Mouse (Mus musculus) cerebellum, adult 9-11 months (tissue): Measurements from ENCODE around the gene Hist1h2bn.
"Not testable (repeated sequence)": the region's sequence is repeated elsewhere in the genome, so short reads cannot be mapped to it uniquely, and the experiment has no call there.

Experiments
- DNase-seq: peaks from one replicate; pipeline ENCODE4 v3.0.0; 2022

Hist1h2bn gene

GRCm38 (mm10) chr13:21729544-21729943 lies 24.4 kb upstream of the Hist1h2bn start:
- DNase-seq: no peak

DNA sequence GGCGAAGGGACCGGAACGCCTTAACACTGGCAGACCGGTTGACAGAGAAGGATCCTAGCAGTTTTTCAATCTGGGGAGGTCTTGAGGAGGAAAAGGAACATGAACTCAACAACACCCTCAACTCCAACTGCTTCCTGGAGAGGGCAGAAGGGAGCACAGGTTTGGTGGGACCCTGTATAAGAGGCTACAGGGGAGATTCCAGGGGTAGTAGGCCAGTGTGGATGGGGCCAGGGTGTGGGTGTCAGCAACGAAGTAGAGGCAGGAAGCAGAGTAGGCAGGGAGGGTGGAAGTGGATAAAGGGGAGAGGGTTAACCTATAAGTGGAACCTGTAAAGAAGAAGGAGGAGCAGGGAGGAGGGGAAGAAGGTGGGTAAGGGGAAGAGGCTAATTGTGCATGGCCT lies 20.5 kb upstream of the Hist1h2bn start:
- peak; percentile 13 for DNase-seq

GRCm38 (mm10) chr13:21734010-21734905 lies 19.7 kb upstream of the Hist1h2bn start:
- peak; percentile 85 for DNase-seq

DNA sequence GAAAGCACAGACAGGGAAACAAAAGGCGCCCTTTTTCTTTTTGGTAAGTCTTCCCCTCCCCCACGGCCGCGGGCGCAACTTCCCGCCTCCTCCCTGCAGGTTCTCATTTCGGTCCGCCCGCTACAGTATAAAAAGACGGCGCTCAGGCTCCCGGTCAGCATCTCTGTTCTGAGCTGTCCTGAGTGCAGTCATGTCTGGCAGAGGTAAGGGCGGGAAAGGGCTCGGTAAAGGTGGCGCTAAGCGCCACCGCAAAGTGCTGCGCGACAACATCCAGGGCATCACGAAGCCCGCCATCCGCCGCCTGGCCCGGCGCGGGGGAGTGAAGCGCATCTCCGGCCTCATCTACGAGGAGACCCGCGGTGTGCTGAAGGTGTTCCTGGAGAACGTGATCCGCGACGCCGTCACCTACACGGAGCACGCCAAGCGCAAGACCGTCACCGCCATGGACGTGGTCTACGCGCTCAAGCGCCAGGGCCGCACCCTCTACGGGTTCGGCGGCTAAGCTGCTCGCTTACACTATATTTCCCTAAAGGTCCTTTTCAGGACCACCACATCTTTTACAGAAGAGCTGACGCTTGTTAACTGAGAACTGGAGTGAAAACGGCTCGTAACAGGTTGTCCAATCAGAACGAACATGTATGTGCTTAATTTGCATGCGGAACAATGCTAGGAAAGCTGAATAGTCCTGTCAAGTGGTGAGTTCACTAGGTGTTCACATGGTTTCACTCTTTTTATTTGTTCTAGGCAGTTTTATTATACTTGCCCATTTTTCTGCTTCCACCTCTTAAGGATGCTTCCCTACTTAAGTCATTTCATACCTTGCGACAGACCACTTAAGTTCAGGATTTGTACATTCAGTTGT lies 18.8 kb upstream of the Hist1h2bn start, which contains the start of gene Hist1h4j:
TSS of gene Hist1h4j (plus strand) at position 159 of the 862 bp plus-strand sequence.
- DNase-seq: peak; percentile 86

DNA sequence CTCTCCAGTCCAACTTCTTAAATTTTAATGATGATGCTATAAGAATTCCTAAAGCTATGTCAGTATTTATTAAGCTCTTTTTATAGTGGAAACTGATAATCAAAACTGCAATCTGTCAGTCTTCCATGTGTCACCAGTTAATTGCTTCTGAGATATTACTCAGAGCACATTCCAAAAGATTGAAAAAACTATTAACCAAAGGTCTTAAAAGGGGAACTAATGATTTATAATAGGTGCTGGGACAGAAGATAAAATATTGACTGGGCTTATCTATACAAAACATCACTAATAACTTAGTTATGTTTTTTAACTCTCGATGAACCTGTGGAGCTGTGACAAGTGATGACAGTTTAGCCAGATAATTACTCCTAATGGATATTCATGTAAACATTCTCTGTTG lies 8.9 kb upstream of the Hist1h2bn start:
- no peak for DNase-seq

- no peak for DNase-seq
Observed at GRCm38 (mm10) chr13:21749387-21750158, 4.3 kb upstream of the Hist1h2bn start.

GRCm38 (mm10) chr13:21750159-21751017 lies 3.5 kb upstream of the Hist1h2bn start, which contains the start of gene Hist1h4k:
Hist1h4k (minus strand) TSS chr13:21750505.
- peak; percentile 96 for DNase-seq

DNA sequence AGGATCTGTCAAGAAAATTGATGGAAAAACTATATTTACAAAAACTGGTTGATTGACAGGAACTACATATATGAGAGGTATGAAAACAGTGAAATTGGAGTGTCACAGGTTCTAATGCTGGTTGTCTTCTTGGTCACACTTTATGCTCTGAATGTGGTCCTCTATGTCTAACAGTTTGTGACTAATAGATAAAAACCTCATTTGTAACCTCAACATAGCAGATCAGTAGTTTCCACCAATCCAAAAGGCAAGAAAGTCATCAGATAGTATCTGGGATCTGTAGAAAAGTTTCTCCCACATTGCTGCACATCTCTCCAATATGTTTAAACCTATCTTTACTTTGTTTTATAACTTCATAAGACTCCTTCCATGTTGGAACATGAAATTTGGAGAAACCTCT lies 2.5 kb upstream of the Hist1h2bn start:
- no peak for DNase-seq

- no peak for DNase-seq
Observed at GRCm38 (mm10) chr13:21751827-21752226, 2.1 kb upstream of the Hist1h2bn start.

GRCm38 (mm10) chr13:21752356-21752755 lies 1.6 kb upstream of the Hist1h2bn start:
- DNase-seq: no peak

- no peak for DNase-seq
Observed at GRCm38 (mm10) chr13:21753051-21753523, 836 bp upstream of the Hist1h2bn start.

GRCm38 (mm10) chr13:21754294-21755001 lies 525 bp downstream of the Hist1h2bn start:
- not testable (repeated sequence) for DNase-seq

GRCm38 (mm10) chr13:21755707-21756106 lies 1.8 kb downstream of the Hist1h2bn start:
- DNase-seq: no peak

DNA sequence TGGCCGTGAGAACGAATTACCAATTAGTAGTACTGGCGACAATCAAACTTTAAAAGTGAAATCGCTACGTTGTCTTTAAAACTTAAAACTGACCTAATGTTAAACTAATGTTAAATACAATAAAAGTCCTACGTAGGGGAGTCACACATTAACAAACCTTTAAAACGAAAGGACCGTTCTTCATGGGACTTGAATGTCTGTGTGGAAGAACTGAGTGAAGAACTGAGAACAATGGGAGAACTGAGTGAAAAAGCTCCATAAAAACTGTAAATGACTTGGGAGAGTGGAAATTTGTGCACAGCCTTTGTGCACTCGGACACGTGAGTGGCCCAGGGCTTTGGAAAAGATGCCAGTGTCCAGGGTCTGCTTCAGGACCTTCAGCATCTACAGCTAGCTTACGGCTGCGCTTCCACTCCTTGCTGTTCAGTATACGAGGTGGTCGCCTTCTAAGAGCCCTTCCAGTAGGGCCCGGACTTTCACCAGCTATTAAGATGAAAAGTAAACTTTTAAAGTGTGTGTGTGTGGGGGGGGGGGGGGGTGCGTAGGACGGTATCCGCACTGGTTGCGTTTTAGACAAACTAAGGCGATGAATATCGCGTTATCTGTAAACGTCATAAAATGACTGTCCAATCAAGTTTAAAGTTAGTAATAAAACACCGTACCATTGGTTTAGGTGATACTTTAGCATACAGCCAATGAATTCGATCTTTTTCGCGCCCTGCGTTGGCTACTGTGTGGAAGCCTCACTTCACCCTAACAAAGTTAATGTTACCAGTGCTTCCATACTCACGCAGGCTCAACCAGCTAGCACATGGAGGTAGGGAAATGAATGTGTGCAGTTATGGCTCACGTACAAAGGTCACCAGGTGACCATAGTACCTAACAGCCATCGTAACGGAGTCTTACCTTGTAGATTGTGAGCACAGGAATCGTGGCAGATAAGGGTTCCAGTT lies 25.2 kb downstream of the Hist1h2bn start:
- DNase-seq: peak; percentile 77

- peak; percentile 79 for DNase-seq
Observed at GRCm38 (mm10) chr13:21779767-21780731, 26.1 kb downstream of the Hist1h2bn start, which contains the start of gene Hist1h1b. Hist1h1b (minus strand) TSS chr13:21780625.

- DNase-seq: no peak
Observed at GRCm38 (mm10) chr13:21781021-21781555, 27.2 kb downstream of the Hist1h2bn start.

GRCm38 (mm10) chr13:21781639-21782038 lies 27.7 kb downstream of the Hist1h2bn start:
- no peak for DNase-seq
